Mouse (Mus musculus) ES-Bruce4 (cell line): Measurements from ENCODE around the gene Tnfrsf11a. TPM values are rescaled to one million over a fixed set of nuclear protein-coding genes. Genes with fewer than 3 reads are reported as not detected.
A peak's percentile ranks its signal among the peaks of the same experiment; 100 is the strongest.

Experiments
- H3K27ac ChIP-seq: 2 replicates; pipeline ENCODE4 v1.5.1; 2012; ENCODE audit warnings: low read length, inconsistent platforms; ENCODE audit not compliant: insufficient read depth
- H3K27me3 ChIP-seq: 2 replicates; pipeline ENCODE4 v1.6.1; 2012; ENCODE audit warnings: mild to moderate bottlenecking, low read length, inconsistent platforms; ENCODE audit not compliant: control insufficient read depth, poor library complexity, insufficient read depth, severe bottlenecking
- H3K36me3 ChIP-seq: 2 replicates; pipeline ENCODE4 v1.6.1; 2012; ENCODE audit warnings: inconsistent platforms, mild to moderate bottlenecking, low read length, moderate library complexity; ENCODE audit not compliant: control insufficient read depth, poor library complexity, insufficient read depth, severe bottlenecking
- H3K4me1 ChIP-seq: one replicate; pipeline ENCODE4 v1.8.1; 2011; ENCODE audit warnings: low read length; ENCODE audit not compliant: control insufficient read depth, insufficient read depth
- H3K4me3 ChIP-seq: 2 replicates; pipeline ENCODE4 v1.5.1; 2011; ENCODE audit warnings: low read depth, mild to moderate bottlenecking, low read length
- H3K9ac ChIP-seq: 2 replicates; pipeline ENCODE4 v1.6.1; 2012; ENCODE audit warnings: low read depth, mild to moderate bottlenecking, inconsistent platforms; ENCODE audit not compliant: poor library complexity, severe bottlenecking
- H3K9me3 ChIP-seq: replicated peaks from 2 replicates; pipeline ENCODE4 v1.6.1; 2012; ENCODE audit warnings: mild to moderate bottlenecking, low read length, inconsistent platforms; ENCODE audit not compliant: control insufficient read depth, poor library complexity, insufficient read depth, severe bottlenecking
- CTCF ChIP-seq: IDR thresholded peaks from one replicate; pipeline ENCODE4 v1.8.1; 2011; ENCODE audit warnings: low read depth, low read length
- EP300 ChIP-seq: IDR thresholded peaks from 2 replicates; pipeline ENCODE4 v1.6.1; 2011; ENCODE audit warnings: low read depth, low read length; ENCODE audit not compliant: insufficient read depth
- POLR2A ChIP-seq: IDR thresholded peaks from one replicate; pipeline ENCODE4 v1.8.1; 2011; ENCODE audit warnings: low read length; ENCODE audit not compliant: insufficient read depth
- polyA plus RNA-seq: library from polyadenylated mRNA; stranded (reverse); fragments of >200 nt; gene quantifications from 2 replicates; pipeline ENCODE4 v1.2.4, GENCODE M21; 2011; ENCODE audit warnings: low read depth; ENCODE audit not compliant: missing spikeins, insufficient read depth, insufficient read length

The Tnfrsf11a gene
- polyA plus RNA-seq, 1 experiment: 1.1 TPM

DNA sequence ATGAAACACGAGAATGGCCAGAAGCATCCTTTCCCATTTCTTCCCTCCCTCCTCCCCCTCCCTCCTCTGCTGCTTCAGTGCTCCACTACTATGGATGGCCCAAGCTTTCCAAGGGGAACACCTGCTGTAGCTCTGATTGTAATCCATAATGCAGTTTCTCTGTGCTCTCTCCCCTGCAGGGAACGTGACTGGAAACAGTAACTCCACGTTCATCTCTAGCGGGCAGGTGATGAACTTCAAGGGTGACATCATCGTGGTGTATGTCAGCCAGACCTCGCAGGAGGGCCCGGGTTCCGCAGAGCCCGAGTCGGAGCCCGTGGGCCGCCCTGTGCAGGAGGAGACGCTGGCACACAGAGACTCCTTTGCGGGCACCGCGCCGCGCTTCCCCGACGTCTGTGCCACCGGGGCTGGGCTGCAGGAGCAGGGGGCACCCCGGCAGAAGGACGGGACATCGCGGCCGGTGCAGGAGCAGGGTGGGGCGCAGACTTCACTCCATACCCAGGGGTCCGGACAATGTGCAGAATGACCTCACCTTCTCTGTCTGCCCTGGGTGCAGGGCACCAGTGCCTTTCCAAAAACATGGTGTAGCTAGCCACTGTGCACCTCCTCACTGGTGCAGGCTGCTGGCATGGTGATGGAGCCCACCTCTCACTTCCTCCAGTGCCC lies 64.0 kb downstream of the Tnfrsf11a start:
- Histone ChIP-seq H3K4me3 (peak overlapping the region; percentile 49), H3K4me1 (no peaks in the 10 kb centered on the region), H3K36me3 (no peaks in the 10 kb centered on the region), H3K27me3 (no peaks in the 10 kb centered on the region; the same call in 1 of the 2 replicates), H3K9me3 (no peaks in the 10 kb centered on the region), H3K27ac (no peak overlapping the region), H3K9ac (peak overlapping the region; percentile 28; the same call in 1 of the 2 replicates)
- no peak for TF ChIP-seq POLR2A
- TF ChIP-seq CTCF: no peak
- TF ChIP-seq EP300: no peak

DNA sequence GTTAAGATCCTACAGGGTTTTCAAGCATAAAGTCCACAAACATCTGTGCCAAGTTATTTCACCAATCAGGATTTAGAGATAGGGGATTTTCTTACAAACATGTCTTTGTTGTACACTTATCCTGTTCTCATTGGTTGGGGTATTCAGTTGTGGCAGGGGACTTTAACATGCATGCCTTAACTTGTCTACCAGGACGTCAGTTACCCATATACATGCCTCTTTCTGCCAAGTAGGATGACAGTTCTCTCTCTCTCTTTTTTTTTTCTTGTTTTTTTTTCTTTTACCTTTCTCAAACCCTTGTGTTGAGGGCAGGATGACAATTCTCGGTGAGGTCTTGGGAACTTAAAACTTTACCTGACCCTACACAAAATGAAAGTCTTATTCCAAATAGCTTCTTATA lies 65.9 kb downstream of the Tnfrsf11a start:
- no peaks in the 10 kb centered on the region for H3K4me1 ChIP-seq
- TF ChIP-seq CTCF: no peak
- no peak for TF ChIP-seq EP300
- no peak for TF ChIP-seq POLR2A
- no peak overlapping the region for H3K27ac ChIP-seq
- H3K9me3 ChIP-seq: no peaks in the 10 kb centered on the region
- no peaks in the 10 kb centered on the region; the same call in 1 of the 2 replicates for H3K27me3 ChIP-seq
- H3K4me3 ChIP-seq: no peak overlapping the region
- no peaks in the 10 kb centered on the region for H3K36me3 ChIP-seq
- H3K9ac ChIP-seq: no peak overlapping the region

DNA sequence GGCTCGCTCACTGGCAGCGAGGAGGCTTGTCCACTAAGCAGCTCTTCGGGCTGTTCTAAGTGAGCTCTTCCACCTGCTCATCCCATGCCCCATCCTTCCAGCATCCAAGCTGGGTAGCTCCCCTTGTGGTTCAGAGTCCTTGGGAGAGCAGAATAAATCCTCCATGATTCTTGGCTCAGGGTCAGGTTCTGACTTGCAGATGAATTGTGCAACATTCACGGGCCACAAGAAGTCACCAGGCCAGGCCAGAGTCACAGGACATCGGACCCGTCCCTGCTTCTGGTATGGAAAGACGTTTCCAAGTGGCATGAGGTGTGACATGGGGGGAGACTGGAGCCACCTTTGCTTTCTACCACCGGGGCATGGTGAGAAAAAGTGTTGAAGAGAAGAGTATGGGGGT lies 68.3 kb downstream of the Tnfrsf11a start:
- H3K9ac ChIP-seq: no peak overlapping the region
- H3K4me3 ChIP-seq: no peak overlapping the region
- H3K36me3 ChIP-seq: no peaks in the 10 kb centered on the region
- TF ChIP-seq POLR2A: no peak
- no peak for TF ChIP-seq EP300
- no peak for TF ChIP-seq CTCF
- H3K27ac ChIP-seq: no peak overlapping the region
- no peaks in the 10 kb centered on the region for H3K27me3 ChIP-seq
- no peaks in the 10 kb centered on the region for H3K9me3 ChIP-seq
- H3K4me1 ChIP-seq: no peaks in the 10 kb centered on the region

DNA sequence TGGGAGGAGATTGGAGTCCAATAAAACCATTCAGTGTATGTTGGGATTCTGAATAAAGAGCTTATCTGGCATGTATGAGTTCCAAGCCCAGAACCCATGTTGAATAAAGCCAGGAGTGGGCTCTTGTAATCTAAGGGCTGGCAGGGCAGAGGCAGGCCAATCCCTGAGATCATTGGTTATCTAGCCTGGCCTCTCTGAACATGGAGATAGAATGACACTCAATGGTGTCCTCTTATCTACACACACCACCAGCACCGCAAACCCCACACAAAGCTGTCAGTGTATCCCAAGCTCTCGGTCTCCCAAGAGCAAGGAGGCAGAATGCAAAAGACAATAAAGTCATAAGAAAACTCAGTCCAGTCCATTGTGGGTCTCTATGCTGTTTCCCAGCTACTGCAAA lies 70.8 kb downstream of the Tnfrsf11a start:
- no peak for TF ChIP-seq POLR2A
- TF ChIP-seq CTCF: no peak
- no peak for TF ChIP-seq EP300
- H3K4me1 ChIP-seq: no peaks in the 10 kb centered on the region
- no peaks in the 10 kb centered on the region for H3K27me3 ChIP-seq
- H3K9ac ChIP-seq: no peak overlapping the region
- no peak overlapping the region for H3K4me3 ChIP-seq
- H3K9me3 ChIP-seq: no peaks in the 10 kb centered on the region
- H3K36me3 ChIP-seq: no peaks in the 10 kb centered on the region
- no peak overlapping the region for H3K27ac ChIP-seq

DNA sequence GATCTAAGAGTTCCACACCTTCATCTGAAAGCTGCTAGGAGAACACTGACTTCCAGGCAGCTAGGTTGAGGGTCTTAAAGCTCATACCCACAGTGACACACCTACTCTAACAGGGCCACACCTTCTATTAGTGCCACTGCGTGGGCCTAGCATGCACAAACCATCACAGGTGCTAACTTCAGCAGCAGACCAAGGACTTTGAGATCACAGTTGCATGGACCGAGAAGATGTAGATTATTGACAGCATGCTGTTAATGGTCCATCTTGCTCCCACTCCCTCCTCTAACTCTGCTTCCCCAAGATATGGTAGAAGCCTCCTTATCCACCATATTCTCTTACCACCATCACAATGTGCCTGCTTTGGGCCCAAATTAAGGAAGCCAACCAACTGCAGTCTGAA lies 79.2 kb downstream of the Tnfrsf11a start:
- Histone ChIP-seq H3K36me3 (no peaks in the 10 kb centered on the region), H3K9me3 (no peaks in the 10 kb centered on the region), H3K4me3 (no peak overlapping the region), H3K27ac (no peak overlapping the region), H3K27me3 (no peaks in the 10 kb centered on the region), H3K9ac (no peak overlapping the region), H3K4me1 (no peaks in the 10 kb centered on the region)
- TF ChIP-seq EP300 (no peak), CTCF (no peak)

DNA sequence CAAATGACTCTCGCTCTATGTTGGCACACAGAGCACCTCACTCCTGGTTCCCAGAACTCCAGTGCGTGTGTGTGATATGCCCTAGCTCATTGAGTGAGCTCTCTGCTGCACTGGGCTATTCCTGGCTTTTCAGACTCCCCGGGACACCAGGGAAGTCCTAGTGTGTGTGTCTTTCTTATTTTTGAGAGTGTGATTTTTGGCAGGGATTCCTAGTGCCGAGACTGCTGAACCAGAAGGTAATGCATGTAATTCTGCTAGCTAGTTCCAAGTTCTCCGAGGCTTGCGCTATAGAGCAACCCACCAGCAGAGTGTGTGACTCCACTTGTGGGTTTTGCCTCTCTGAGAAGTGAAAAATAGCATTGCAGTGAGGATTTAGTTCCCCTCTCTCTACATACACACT lies 96.1 kb downstream of the Tnfrsf11a start:
- Histone ChIP-seq H3K36me3 (no peaks in the 10 kb centered on the region), H3K27ac (no peak overlapping the region), H3K9me3 (no peaks in the 10 kb centered on the region), H3K27me3 (no peaks in the 10 kb centered on the region; the same call in 1 of the 2 replicates), H3K4me1 (no peaks in the 10 kb centered on the region), H3K9ac (no peak overlapping the region), H3K4me3 (no peak overlapping the region)
- TF ChIP-seq POLR2A (no peak), CTCF (no peak), EP300 (no peak)
